Mouse (Mus musculus) lung, postnatal 0 days (tissue): Measurements from ENCODE around the gene Ecpas.

ENCODE experiments used
- CTCF ChIP-seq: IDR thresholded peaks from 2 replicates; pipeline ENCODE4 v1.5.1; 2016; ENCODE audit warnings: antibody characterized with exemption, mild to moderate bottlenecking
- EP300 ChIP-seq: IDR thresholded peaks from 2 replicates; pipeline ENCODE4 v1.6.1; 2016; ENCODE audit warnings: antibody characterized with exemption, mild to moderate bottlenecking, control low read depth

GRCm38 (mm10) chr4:58927661-58928060, 15.1 kb upstream of the Ecpas start:
- TF ChIP-seq CTCF: peak; percentile 50
- no peak for TF ChIP-seq EP300
